Mouse (Mus musculus): ENCODE data around the gene Gpr87. TPM values are rescaled to one million over a fixed set of nuclear protein-coding genes. Genes with fewer than 3 reads are reported as not detected.
"Not testable (repeated sequence)": the region's sequence is repeated elsewhere in the genome, so short reads cannot be mapped to it uniquely, and the experiment has no call there.

The Gpr87 gene
- polyA plus RNA-seq, 1 experiment from 2014 or later = 0.26 TPM

DNA sequence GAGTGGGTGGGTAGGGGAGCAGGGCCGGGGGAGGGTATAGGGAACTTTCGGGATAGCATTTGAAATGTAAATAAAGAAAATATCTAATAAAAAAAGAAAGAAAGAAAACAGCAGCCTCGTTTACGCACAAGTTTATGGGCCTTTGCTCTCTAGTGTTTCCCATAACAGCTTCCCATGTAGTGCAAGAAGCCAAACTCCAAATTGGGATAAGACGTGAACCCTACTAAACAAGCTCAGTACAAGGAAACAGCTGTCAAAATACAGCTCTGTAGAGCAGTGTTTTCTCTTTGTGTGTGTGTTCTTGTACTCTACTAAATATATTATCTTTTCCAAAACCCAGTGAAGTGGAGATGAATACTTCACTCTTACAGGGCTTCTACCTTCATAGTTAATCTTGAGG lies 49.7 kb downstream of the Gpr87 start:
- DNase-seq (ENCODE audit: low spot score) = no peak
- no peaks in the 10 kb centered on the region for H3K36me3 ChIP-seq
- no peaks in the 10 kb centered on the region for H3K4me1 ChIP-seq (replicated peaks)
- H3K27me3 ChIP-seq (ENCODE audit: insufficient read depth, poor library complexity, severe bottlenecking) = no peaks in the 10 kb centered on the region
- H3K4me3 ChIP-seq = no peak overlapping the region
- no peak overlapping the region for H3K27ac ChIP-seq
- no peaks in the 10 kb centered on the region for H3K9me3 ChIP-seq
- WGBS = 74% methylated on average over 5 of the region's 5 CpGs

GRCm38 (mm10) chr3:59141507-59142305 lies 53.2 kb downstream of the Gpr87 start:
- Histone ChIP-seq H3K9me3 (no peaks in the 10 kb centered on the region), H3K27ac (no peak overlapping the region), H3K4me3 (no peak overlapping the region), H3K4me1 (replicated peaks) (no peaks in the 10 kb centered on the region), H3K36me3 (no peaks in the 10 kb centered on the region), H3K27me3 (ENCODE audit: insufficient read depth, poor library complexity, severe bottlenecking) (no peaks in the 10 kb centered on the region)
- WGBS = 81% methylated on average over 8 of the region's 8 CpGs
- no peak for DNase-seq (ENCODE audit: low spot score)

GRCm38 (mm10) chr3:59140941-59141340 lies 54.0 kb downstream of the Gpr87 start:
- DNase-seq (ENCODE audit: low spot score); H3K36me3 ChIP-seq: not testable (repeated sequence)

DNA sequence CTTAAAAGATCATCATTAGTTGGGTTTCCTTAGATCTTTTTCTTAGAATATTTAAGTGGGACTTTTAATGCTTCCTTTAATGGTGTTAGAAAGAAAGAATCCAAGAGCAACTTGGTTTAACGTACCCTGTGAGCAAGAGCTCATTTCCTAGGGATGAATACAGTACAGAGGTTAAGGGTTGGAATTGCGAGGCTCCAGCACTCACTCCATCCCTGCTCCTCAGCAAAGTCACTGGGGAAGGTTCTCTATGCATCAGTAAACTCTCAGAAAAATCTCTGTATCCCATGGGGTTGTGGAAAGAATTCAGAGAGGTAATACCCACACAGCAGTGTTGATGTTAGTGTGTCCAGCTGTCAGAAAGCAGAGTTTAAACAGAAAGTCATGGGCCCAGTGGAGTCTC lies 54.8 kb downstream of the Gpr87 start:
- no peak overlapping the region for H3K27ac ChIP-seq
- no peaks in the 10 kb centered on the region for H3K9me3 ChIP-seq
- H3K36me3 ChIP-seq = no peaks in the 10 kb centered on the region
- DNase-seq (ENCODE audit: low spot score) = no peak
- no peak overlapping the region for H3K4me3 ChIP-seq
- WGBS = 82% methylated on average over 2 of the region's 2 CpGs
- no peaks in the 10 kb centered on the region for H3K27me3 ChIP-seq (ENCODE audit: insufficient read depth, poor library complexity, severe bottlenecking)
- H3K4me1 ChIP-seq (replicated peaks) = no peaks in the 10 kb centered on the region

More at GRCm38 (mm10) chr3:59140941-59141340, 54.0 kb downstream of the Gpr87 start:
- H3K4me1 ChIP-seq (replicated peaks); H3K9me3 ChIP-seq; H3K27ac ChIP-seq; H3K4me3 ChIP-seq; H3K27me3 ChIP-seq (ENCODE audit: insufficient read depth, poor library complexity, severe bottlenecking): not testable (repeated sequence)
- WGBS = 91% methylated on average over 4 of the region's 4 CpGs

DNA sequence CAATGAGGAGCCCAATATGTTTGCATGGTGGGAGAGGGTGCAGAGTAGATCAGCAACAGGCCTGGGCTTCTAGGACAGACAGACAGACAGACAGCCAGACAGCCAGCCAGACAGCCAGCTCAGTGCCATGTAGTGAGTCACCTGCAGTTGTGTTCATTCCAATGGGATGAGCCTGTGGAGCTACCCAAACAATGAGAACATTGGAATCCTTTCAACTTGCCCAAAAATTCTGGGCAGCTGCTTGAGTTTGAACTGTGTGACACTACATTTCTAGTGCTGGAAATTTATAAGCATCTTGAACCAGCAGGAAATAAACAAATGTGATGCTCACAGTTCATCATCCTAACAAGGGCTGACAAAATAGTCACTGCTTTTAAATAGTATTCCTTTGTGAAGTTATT lies 55.3 kb downstream of the Gpr87 start:
- H3K9me3 ChIP-seq = no peaks in the 10 kb centered on the region
- H3K36me3 ChIP-seq = no peaks in the 10 kb centered on the region
- no peak overlapping the region; the same call in 1 of the 2 replicates for H3K27ac ChIP-seq

DNA sequence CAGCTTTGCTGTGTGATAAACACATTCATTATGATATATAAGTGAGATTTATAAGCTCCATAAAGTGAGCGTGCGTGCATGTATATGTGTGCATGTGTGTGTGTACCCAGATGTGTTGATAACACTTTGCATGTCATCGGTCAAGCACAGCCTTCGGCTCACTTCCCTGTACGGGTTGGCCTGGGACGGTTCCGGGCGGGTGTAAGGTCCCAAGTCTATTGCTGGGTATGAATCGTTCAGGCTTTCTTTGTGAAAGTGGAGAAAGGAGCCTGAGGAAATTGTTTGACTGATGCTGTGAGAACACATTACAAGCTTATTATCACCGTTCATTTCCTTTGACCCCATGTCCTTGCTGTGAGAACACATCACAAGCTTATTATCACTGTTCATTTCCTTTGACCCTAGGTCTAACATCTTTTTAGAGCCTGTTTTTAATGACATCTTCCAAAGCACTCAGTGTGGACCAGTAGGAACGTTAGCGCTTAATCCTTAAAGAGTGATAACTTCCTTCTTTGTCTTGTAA lies 55.9 kb downstream of the Gpr87 start:
- DNase-seq (ENCODE audit: low spot score) = no peak
- 76% methylated on average over 12 of the region's 12 CpGs for WGBS
- no peaks in the 10 kb centered on the region for H3K9me3 ChIP-seq
- H3K4me3 ChIP-seq = no peak overlapping the region
- no peak overlapping the region for H3K27ac ChIP-seq
- no peaks in the 10 kb centered on the region for H3K27me3 ChIP-seq (ENCODE audit: insufficient read depth, poor library complexity, severe bottlenecking)
- H3K36me3 ChIP-seq = no peaks in the 10 kb centered on the region
- no peaks in the 10 kb centered on the region for H3K4me1 ChIP-seq (replicated peaks)

More for the DNA sequence above, 55.3 kb downstream of the Gpr87 start:
- no peak overlapping the region for H3K4me3 ChIP-seq
- no peaks in the 10 kb centered on the region for H3K27me3 ChIP-seq (ENCODE audit: insufficient read depth, poor library complexity, severe bottlenecking)
- H3K4me1 ChIP-seq (replicated peaks) = no peaks in the 10 kb centered on the region
- no peak for DNase-seq (ENCODE audit: low spot score)

- WGBS = 81% methylated on average over 5 of the region's 5 CpGs
- DNase-seq (ENCODE audit: low spot score) = no peak
- no peaks in the 10 kb centered on the region for H3K4me1 ChIP-seq (replicated peaks)
Measured at GRCm38 (mm10) chr3:59135911-59136653, 58.8 kb downstream of the Gpr87 start.

GRCm38 (mm10) chr3:59133189-59133588 lies 61.7 kb downstream of the Gpr87 start:
- DNase-seq (ENCODE audit: low spot score) = no peak
- H3K36me3 ChIP-seq = no peaks in the 10 kb centered on the region
- H3K9me3 ChIP-seq = no peaks in the 10 kb centered on the region
- H3K4me3 ChIP-seq = no peak overlapping the region
- no peaks in the 10 kb centered on the region for H3K27me3 ChIP-seq (ENCODE audit: insufficient read depth, poor library complexity, severe bottlenecking)
- no peaks in the 10 kb centered on the region for H3K4me1 ChIP-seq (replicated peaks)
- no peak overlapping the region for H3K27ac ChIP-seq
- WGBS = 89% methylated on average over 5 of the region's 5 CpGs

More at GRCm38 (mm10) chr3:59135911-59136653, 58.8 kb downstream of the Gpr87 start:
- no peaks in the 10 kb centered on the region for H3K9me3 ChIP-seq
- no peak overlapping the region for H3K4me3 ChIP-seq
- no peak overlapping the region for H3K27ac ChIP-seq
- no peaks in the 10 kb centered on the region for H3K27me3 ChIP-seq (ENCODE audit: insufficient read depth, poor library complexity, severe bottlenecking)
- H3K36me3 ChIP-seq = no peaks in the 10 kb centered on the region

GRCm38 (mm10) chr3:59131966-59132365 lies 62.9 kb downstream of the Gpr87 start:
- Histone ChIP-seq H3K27ac (no peak overlapping the region), H3K36me3 (no peaks in the 10 kb centered on the region), H3K4me3 (no peak overlapping the region), H3K4me1 (replicated peaks) (no peaks in the 10 kb centered on the region), H3K9me3 (no peaks in the 10 kb centered on the region), H3K27me3 (ENCODE audit: insufficient read depth, poor library complexity, severe bottlenecking) (no peaks in the 10 kb centered on the region)
- 88% methylated on average over 4 of the region's 4 CpGs for WGBS
- no peak for DNase-seq (ENCODE audit: low spot score)

- DNase-seq (ENCODE audit: low spot score) = no peak
- no peaks in the 10 kb centered on the region for H3K36me3 ChIP-seq
- no peaks in the 10 kb centered on the region for H3K27me3 ChIP-seq (ENCODE audit: insufficient read depth, poor library complexity, severe bottlenecking)
- H3K4me3 ChIP-seq = no peak overlapping the region
- no peaks in the 10 kb centered on the region for H3K4me1 ChIP-seq (replicated peaks)
- 80% methylated on average over 4 of the region's 4 CpGs for WGBS
- no peak overlapping the region for H3K27ac ChIP-seq
- H3K9me3 ChIP-seq = no peaks in the 10 kb centered on the region
Measured at GRCm38 (mm10) chr3:59131081-59131480, 63.8 kb downstream of the Gpr87 start.

GRCm38 (mm10) chr3:59130431-59130830 lies 64.5 kb downstream of the Gpr87 start:
- no peak overlapping the region for H3K4me3 ChIP-seq
- 60% methylated on average over 8 of the region's 8 CpGs for WGBS
- H3K9me3 ChIP-seq = no peaks in the 10 kb centered on the region
- no peak for DNase-seq (ENCODE audit: low spot score)
- no peaks in the 10 kb centered on the region for H3K27me3 ChIP-seq (ENCODE audit: insufficient read depth, poor library complexity, severe bottlenecking)
- H3K4me1 ChIP-seq (replicated peaks) = peaks cover 5% of the 10 kb centered on the region; the same call in 1 of the 2 replicates
- H3K36me3 ChIP-seq = no peaks in the 10 kb centered on the region
- no peak overlapping the region for H3K27ac ChIP-seq

DNA sequence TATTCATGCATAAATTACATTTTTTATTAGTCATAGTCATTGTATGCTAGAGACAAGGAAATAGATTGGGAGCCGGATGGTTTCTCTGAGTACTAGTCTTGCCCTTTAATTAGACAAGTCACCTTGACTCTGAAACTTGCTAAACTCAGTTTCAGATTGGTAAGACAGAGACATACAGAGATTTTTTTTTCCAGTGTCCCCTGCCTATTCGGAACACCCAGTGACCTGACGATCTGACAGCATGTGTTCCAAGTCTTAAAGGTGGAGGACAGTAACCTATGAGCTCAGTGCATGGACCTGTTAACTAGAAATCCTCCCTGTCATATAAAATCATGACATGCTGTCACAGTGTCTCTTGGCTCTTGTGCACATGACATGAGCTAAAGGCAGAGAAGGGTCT lies 65.4 kb downstream of the Gpr87 start:
- Histone ChIP-seq H3K36me3 (no peaks in the 10 kb centered on the region), H3K27ac (no peak overlapping the region), H3K27me3 (ENCODE audit: insufficient read depth, poor library complexity, severe bottlenecking) (no peaks in the 10 kb centered on the region), H3K9me3 (no peaks in the 10 kb centered on the region), H3K4me3 (no peak overlapping the region), H3K4me1 (replicated peaks) (peaks cover 7% of the 10 kb centered on the region; the same call in 1 of the 2 replicates)
- 89% methylated on average over 3 of the region's 3 CpGs for WGBS
- DNase-seq (ENCODE audit: low spot score) = no peak

Data from hindbrain, embryonic 10.5 days (tissue).